Mouse (Mus musculus) ES-E14 (cell line): ENCODE data around the gene Epha8.

Source experiments
- CHD2 ChIP-seq: IDR thresholded peaks from 2 replicates; pipeline ENCODE4 v1.6.1; 2014; ENCODE audit warnings: mild to moderate bottlenecking, low read depth, low read length, inconsistent platforms
- HCFC1 ChIP-seq: IDR thresholded peaks from 2 replicates; pipeline ENCODE4 v1.6.1; 2012; ENCODE audit warnings: low read length, inconsistent platforms, borderline replicate concordance; ENCODE audit not compliant: insufficient read depth
- MAFK ChIP-seq: IDR thresholded peaks from 2 replicates; pipeline ENCODE4 v1.6.1; 2014; ENCODE audit warnings: mild to moderate bottlenecking, low read depth, low read length, inconsistent platforms; ENCODE audit not compliant: insufficient read depth

- TF ChIP-seq CHD2, result no peak
- no peak for TF ChIP-seq HCFC1
- TF ChIP-seq MAFK, result no peak
Measured at GRCm38 (mm10) chr4:136970939-136971338, 14.3 kb upstream of the Epha8 start.
